Comparison of ENCODE assay signal across 23 mouse cellular contexts in the genomic region with DNA sequence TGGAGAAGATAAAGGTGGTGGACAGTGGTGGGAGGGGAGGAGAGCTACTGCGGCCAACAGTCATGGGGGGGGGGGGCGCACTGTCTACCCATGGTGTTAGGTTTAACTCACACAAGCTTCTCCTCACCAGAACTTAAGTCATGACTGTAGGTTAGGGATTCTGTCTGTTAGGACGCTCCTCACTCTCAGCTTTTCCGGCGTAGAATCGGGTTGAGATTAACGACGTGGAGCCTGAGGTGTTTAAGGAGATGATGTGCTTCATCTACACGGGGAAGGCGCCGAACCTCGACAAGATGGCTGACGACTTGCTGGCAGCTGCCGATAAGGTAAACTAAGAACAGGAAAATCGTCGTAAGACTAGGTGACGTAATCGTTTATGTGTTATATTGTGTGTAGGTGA. TPM values are rescaled to one million over a fixed set of nuclear protein-coding genes. Genes with fewer than 3 reads are reported as not detected.
DNase-seq lines count a peak whose midpoint lies in the region; ATAC-seq lines count a peak whose summit lies in the region.
"Had no signal": no experiment of that assay in that cellular context is flagged by ENCODE, and none has a peak within 500 bp of the region (broad histone marks: within the 10 kb centered on the region; RNA-seq: fewer than 3 reads in every experiment).

No protein-coding gene starts in this region.

- no peak overlapping the region for H3K9ac ChIP-seq in forebrain, embryonic 13.5 days
- H3K9ac ChIP-seq in heart, embryonic 12.5 days, result no peak overlapping the region
- no peak overlapping the region for H3K9ac ChIP-seq in midbrain, embryonic 11.5 days (ENCODE audit: low read length)
- H3K9ac ChIP-seq in midbrain, embryonic 13.5 days (replicated peaks), result no peak overlapping the region

- H3K27me3 ChIP-seq in forebrain, embryonic 10.5 days (ENCODE audit: poor library complexity, severe bottlenecking), result no peaks in the 10 kb centered on the region
- H3K27me3 ChIP-seq in forebrain, embryonic 13.5 days, result no peaks in the 10 kb centered on the region
- H3K27me3 ChIP-seq in heart, embryonic 12.5 days (replicated peaks), result no peaks in the 10 kb centered on the region
- H3K27me3 ChIP-seq in heart, embryonic 10.5 days (ENCODE audit: insufficient read depth, poor library complexity, severe bottlenecking), result no peaks in the 10 kb centered on the region
- H3K27me3 ChIP-seq in midbrain, embryonic 11.5 days (ENCODE audit: control insufficient read depth, insufficient read depth, low read length), result no peaks in the 10 kb centered on the region
- no peaks in the 10 kb centered on the region for H3K27me3 ChIP-seq in midbrain, embryonic 13.5 days
- H3K27me3 ChIP-seq: CH12.LX, Patski had no signal

- peak; percentile 12 for DNase-seq in forebrain, embryonic 10.5 days (ENCODE audit: extremely low spot score, low spot score)
- DNase-seq in heart, adult 11 months, result peak; percentile 84
- DNase-seq in heart, embryonic 10.5 days (ENCODE audit: low spot score), result peak; percentile 59
- DNase-seq in heart, postnatal 4 days, result no peak
- peak; percentile 78 for DNase-seq in midbrain, embryonic 11.5 days (ENCODE audit: low spot score, missing footprints)
- DNase-seq: adrenal gland, adult 2 months; adrenal gland, adult 8-10 months; adrenal gland, postnatal 10 days; adrenal gland, postnatal 14 days; adrenal gland, postnatal 25 days; adrenal gland, postnatal 36 days; B cell, adult 2 months; cerebellum, adult 11 months; cerebellum, adult 11-12 months had no signal

- H3K4me2 ChIP-seq in forebrain, embryonic 13.5 days, result no peak overlapping the region
- H3K4me2 ChIP-seq in heart, embryonic 12.5 days, result no peak overlapping the region
- H3K4me2 ChIP-seq in midbrain, embryonic 11.5 days, result no peak overlapping the region
- no peak overlapping the region for H3K4me2 ChIP-seq in midbrain, embryonic 13.5 days (replicated peaks)

- no peak for ATAC-seq in forebrain, embryonic 13.5 days
- ATAC-seq in heart, embryonic 12.5 days (ENCODE audit: insufficient number of reproducible peaks, low FRiP score), result no peak
- no peak for ATAC-seq in midbrain, embryonic 11.5 days (ENCODE audit: low FRiP score)
- ATAC-seq in midbrain, embryonic 13.5 days, result no peak
- ATAC-seq: activated CD4-positive, CD25-positive, alpha-beta regulatory T cell, adult 4 months; CD4-positive, CD25-positive, alpha-beta regulatory T cell, adult 4 months; Patski had no signal

- 96% methylated on average over 18 of the region's 18 CpGs for WGBS in forebrain, embryonic 10.5 days
- WGBS in forebrain, embryonic 13.5 days, result 96% methylated on average over 18 of the region's 18 CpGs
- 92% methylated on average over 18 of the region's 18 CpGs for WGBS in heart, embryonic 12.5 days
- 92% methylated on average over 18 of the region's 18 CpGs for WGBS in heart, embryonic 10.5 days
- WGBS in midbrain, embryonic 11.5 days, result 96% methylated on average over 18 of the region's 18 CpGs
- WGBS in midbrain, embryonic 13.5 days, result 97% methylated on average over 18 of the region's 18 CpGs

- H3K9me3 ChIP-seq in forebrain, embryonic 10.5 days, result no peaks in the 10 kb centered on the region
- no peaks in the 10 kb centered on the region for H3K9me3 ChIP-seq in forebrain, embryonic 13.5 days (replicated peaks)
- no peaks in the 10 kb centered on the region for H3K9me3 ChIP-seq in heart, embryonic 12.5 days (replicated peaks)
- no peaks in the 10 kb centered on the region for H3K9me3 ChIP-seq in heart, embryonic 10.5 days
- H3K9me3 ChIP-seq in midbrain, embryonic 11.5 days (ENCODE audit: control insufficient read depth, low read length), result no peaks in the 10 kb centered on the region
- no peaks in the 10 kb centered on the region for H3K9me3 ChIP-seq in midbrain, embryonic 13.5 days
- H3K9me3 ChIP-seq: G1E had no signal

- H3K36me3 ChIP-seq in forebrain, embryonic 10.5 days (replicated peaks), result peaks cover 77% of the 10 kb centered on the region
- peaks cover 74% of the 10 kb centered on the region for H3K36me3 ChIP-seq in forebrain, embryonic 13.5 days (ENCODE audit: poor library complexity, severe bottlenecking)
- H3K36me3 ChIP-seq in heart, embryonic 12.5 days, result peaks cover 68% of the 10 kb centered on the region
- peaks cover 49% of the 10 kb centered on the region for H3K36me3 ChIP-seq in heart, embryonic 10.5 days
- peaks cover 3% of the 10 kb centered on the region; the same call in 1 of the 2 replicates for H3K36me3 ChIP-seq in midbrain, embryonic 11.5 days (ENCODE audit: control insufficient read depth, insufficient read depth, low read length)
- H3K36me3 ChIP-seq in midbrain, embryonic 13.5 days, result peaks cover 78% of the 10 kb centered on the region

- peaks cover 10% of the 10 kb centered on the region for H3K4me1 ChIP-seq in forebrain, embryonic 10.5 days
- no peaks in the 10 kb centered on the region for H3K4me1 ChIP-seq in forebrain, embryonic 13.5 days
- H3K4me1 ChIP-seq in heart, embryonic 12.5 days (replicated peaks), result peaks cover 16% of the 10 kb centered on the region
- peaks cover 14% of the 10 kb centered on the region for H3K4me1 ChIP-seq in heart, embryonic 10.5 days
- H3K4me1 ChIP-seq in midbrain, embryonic 11.5 days (ENCODE audit: control insufficient read depth, insufficient read depth, low read length), result no peaks in the 10 kb centered on the region
- no peaks in the 10 kb centered on the region for H3K4me1 ChIP-seq in midbrain, embryonic 13.5 days (replicated peaks)

- no peak overlapping the region for H3K27ac ChIP-seq in forebrain, embryonic 10.5 days
- H3K27ac ChIP-seq in forebrain, embryonic 13.5 days, result no peak overlapping the region
- H3K27ac ChIP-seq in heart, embryonic 12.5 days (ENCODE audit: poor library complexity, severe bottlenecking), result no peak overlapping the region
- H3K27ac ChIP-seq in heart, embryonic 10.5 days, result no peak overlapping the region
- no peak overlapping the region for H3K27ac ChIP-seq in midbrain, embryonic 11.5 days (ENCODE audit: low read depth, low read length)
- no peak overlapping the region for H3K27ac ChIP-seq in midbrain, embryonic 13.5 days

- no peak overlapping the region for H3K4me3 ChIP-seq in forebrain, embryonic 10.5 days
- no peak overlapping the region for H3K4me3 ChIP-seq in forebrain, embryonic 13.5 days
- H3K4me3 ChIP-seq in heart, embryonic 12.5 days, result no peak overlapping the region
- no peak overlapping the region for H3K4me3 ChIP-seq in heart, embryonic 10.5 days
- no peak overlapping the region for H3K4me3 ChIP-seq in midbrain, embryonic 11.5 days (ENCODE audit: low read depth, low read length)
- H3K4me3 ChIP-seq in midbrain, embryonic 13.5 days (replicated peaks), result no peak overlapping the region

RNA-seq across cellular contexts. Expression of gene Nxph3, which starts 28.7 kb away (rescaled TPM):
- polyA plus RNA-seq in forebrain, embryonic 10.5 days (2016; fragmentation: Nextera tagmentation; extraction: Ambion mirVana), result 0.31 and 0.36 TPM in 2 replicates
- 1.8 and 2.2 TPM in 2 replicates for polyA plus RNA-seq in forebrain, embryonic 13.5 days (2015; fragmentation: Nextera tagmentation; extraction: Ambion mirVana)
- 0.40 and 0.43 TPM in 2 replicates for polyA plus RNA-seq in heart, embryonic 12.5 days (2016; fragmentation: Nextera tagmentation; extraction: Ambion mirVana)
- polyA plus RNA-seq in heart, embryonic 10.5 days (2016; fragmentation: Nextera tagmentation; extraction: Ambion mirVana), result 0.21 and 0.77 TPM in 2 replicates
- 1 to 10 TPM; 1.0 to 1.1 TPM for total RNA-seq in heart, postnatal 4 days (2021)
- 0.20 and 0.37 TPM in 2 replicates for polyA plus RNA-seq in midbrain, embryonic 11.5 days (2014; fragmentation: Nextera tagmentation; extraction: Ambion mirVana)
- 1.2 and 1.9 TPM in 2 replicates for polyA plus RNA-seq in midbrain, embryonic 13.5 days (2015; fragmentation: Nextera tagmentation; extraction: Ambion mirVana)
- total RNA-seq: MEL had no signal
- polyA plus RNA-seq: activated CD4-positive, CD25-positive, alpha-beta regulatory T cell, adult 4 months; CD4-positive, CD25-positive, alpha-beta regulatory T cell, adult 4 months; G1E had no signal
